Mouse (Mus musculus): ENCODE data around the gene Ppef1.

- TF ChIP-seq CTCF (IDR thresholded peaks at IDR 0.05; ENCODE audit: control insufficient read depth, insufficient read depth, insufficient replicate concordance, low read depth, low read length), result no peak
- no peak for TF ChIP-seq POLR2A (IDR thresholded peaks at IDR 0.05; ENCODE audit: control insufficient read depth, low read depth, low read length)
Measured at GRCm38 (mm10) chrX:160603316-160603715, 132.2 kb downstream of the Ppef1 start.
